Mouse (Mus musculus): Measurements from ENCODE around the gene Gm4858. TPM values are rescaled to one million over a fixed set of nuclear protein-coding genes. Genes with fewer than 3 reads are reported as not detected.

The Gm4858 gene
- total RNA-seq (2023) = not detected

GRCm38 (mm10) chr3:93068523-93068922, at the start of gene Gm4858:
Gene Gm4858 (plus strand): TSS chr3:93068823.

GRCm38 (mm10) chr3:93018960-93019359, 49.7 kb upstream of the Gm4858 start, which contains the start of gene Lce1m:
Gene Lce1m (minus strand): TSS chr3:93019060.

Other genes starting within 250 kb of the Gm4858 start
- not detected for gene Kprp, start 241.6 kb upstream of the Gm4858 start, total RNA-seq (2023)
- gene Lce1l, start 217.5 kb upstream of the Gm4858 start, total RNA-seq (2023) = not detected
- not detected for gene 2310050C09Rik, start 198.6 kb upstream of the Gm4858 start, total RNA-seq (2023)
- gene Lce3a, start 142.6 kb upstream of the Gm4858 start, total RNA-seq (2023) = not detected
- gene Lce3b, start 135.8 kb upstream of the Gm4858 start, total RNA-seq (2023) = not detected
- not detected for gene Lce3c, start 124.3 kb upstream of the Gm4858 start, total RNA-seq (2023)
- gene Lce3d, start 111.4 kb upstream of the Gm4858 start, total RNA-seq (2023) = not detected
- gene Lce3e, start 101.8 kb upstream of the Gm4858 start, total RNA-seq (2023) = not detected
- not detected for gene Lce3f, start 76.6 kb upstream of the Gm4858 start, total RNA-seq (2023)
- gene Crct1, start 53.1 kb upstream of the Gm4858 start, total RNA-seq (2023) = not detected
- gene Lce1m, start 49.8 kb upstream of the Gm4858 start, total RNA-seq (2023) = not detected
- not detected for gene Crnn, start 76.0 kb downstream of the Gm4858 start, total RNA-seq (2023)
- not detected for gene Flg2, start 128.5 kb downstream of the Gm4858 start, total RNA-seq (2023)
- gene Flg, start 204.7 kb downstream of the Gm4858 start, total RNA-seq (2023) = not detected

All from CD8-positive naive resting alpha-beta T cell, adult 57 days (primary cell).